Mouse (Mus musculus) adrenal gland, postnatal 25 days (tissue): ENCODE data around the gene Ppp4r3b. TPM values are rescaled to one million over a fixed set of nuclear protein-coding genes. Genes with fewer than 3 reads are reported as not detected.
A peak's percentile ranks its signal among the peaks of the same experiment; 100 is the strongest.

Source experiments
- DNase-seq: peaks from one replicate; pipeline ENCODE4 v3.0.0; 2021; ENCODE audit warnings: mixed read lengths
- total RNA-seq: library from RNA; stranded (reverse); gene quantifications from 2 replicates; pipeline ENCODE4 v1.2.3, GENCODE M21; 2021

The Ppp4r3b gene
- total RNA-seq, 1 experiment from 2014 or later: 95.3 TPM

GRCm38 (mm10) chr11:29238047-29238446 is 65.4 kb downstream of the Ppp4r3b start:
- no peak for DNase-seq

- DNase-seq: peak; percentile 8
Observed at GRCm38 (mm10) chr11:29238551-29238950, 65.9 kb downstream of the Ppp4r3b start.

- DNase-seq: no peak
Observed at GRCm38 (mm10) chr11:29239353-29239752, 66.7 kb downstream of the Ppp4r3b start.

GRCm38 (mm10) chr11:29241961-29242360 is 69.3 kb downstream of the Ppp4r3b start:
- DNase-seq: no peak

GRCm38 (mm10) chr11:29245988-29246387 is 73.3 kb downstream of the Ppp4r3b start:
- DNase-seq: no peak

GRCm38 (mm10) chr11:29246883-29247650 is 74.4 kb downstream of the Ppp4r3b start, which contains the start of gene Cfap36:
Cfap36 (minus strand) TSS chr11:29247409.
- DNase-seq: peak; percentile 88

- no peak for DNase-seq
Observed at GRCm38 (mm10) chr11:29247725-29248124, 75.0 kb downstream of the Ppp4r3b start.

GRCm38 (mm10) chr11:29248386-29248785 is 75.7 kb downstream of the Ppp4r3b start:
- DNase-seq: no peak

GRCm38 (mm10) chr11:29254643-29255042 is 82.0 kb downstream of the Ppp4r3b start:
- DNase-seq: no peak

- peak; percentile 35 for DNase-seq
Observed at GRCm38 (mm10) chr11:29267824-29268223, 95.1 kb downstream of the Ppp4r3b start.

Other genes starting within 250 kb of the Ppp4r3b start
- 46.3 and 59.3 TPM in 2 replicates for gene Pnpt1, start 42.1 kb upstream of the Ppp4r3b start, total RNA-seq
- 56.7 and 57.2 TPM in 2 replicates for gene Cfap36, start 74.5 kb downstream of the Ppp4r3b start, total RNA-seq
- 20.1 and 23.1 TPM in 2 replicates for gene Ccdc88a, start 200.8 kb downstream of the Ppp4r3b start, total RNA-seq